Mouse (Mus musculus) ovary, postnatal 10 days (tissue): ENCODE measurements around the gene Ptpro.

ENCODE experiments used
- DNase-seq: peaks from one replicate; pipeline ENCODE4 v3.0.0; 2022; ENCODE audit warnings: low spot score

The Ptpro gene

GRCm38 (mm10) chr6:137294973-137295820 lies 43.1 kb downstream of the Ptpro start:
- DNase-seq = no peak

DNA sequence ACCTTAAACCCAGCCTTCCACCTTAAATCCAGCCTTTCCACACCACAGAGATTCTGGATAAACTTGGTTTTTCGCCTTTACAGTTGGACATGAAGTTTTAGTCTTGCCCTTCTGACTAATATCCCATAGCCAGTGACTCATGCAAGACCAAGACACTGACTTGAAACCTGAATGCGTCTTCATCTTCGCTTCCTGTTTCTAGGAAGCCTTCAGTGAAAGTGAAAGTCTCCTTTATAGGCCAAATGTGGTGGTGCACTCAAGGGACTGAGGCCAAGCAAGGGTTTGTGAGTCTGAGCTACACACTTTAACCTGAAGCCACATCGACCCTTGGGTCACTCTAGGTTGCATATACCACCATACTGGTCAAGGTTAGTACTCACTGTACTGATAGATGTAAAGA lies 50.4 kb downstream of the Ptpro start:
- DNase-seq = no peak

GRCm38 (mm10) chr6:137303824-137304223 lies 51.7 kb downstream of the Ptpro start:
- DNase-seq = no peak

DNA sequence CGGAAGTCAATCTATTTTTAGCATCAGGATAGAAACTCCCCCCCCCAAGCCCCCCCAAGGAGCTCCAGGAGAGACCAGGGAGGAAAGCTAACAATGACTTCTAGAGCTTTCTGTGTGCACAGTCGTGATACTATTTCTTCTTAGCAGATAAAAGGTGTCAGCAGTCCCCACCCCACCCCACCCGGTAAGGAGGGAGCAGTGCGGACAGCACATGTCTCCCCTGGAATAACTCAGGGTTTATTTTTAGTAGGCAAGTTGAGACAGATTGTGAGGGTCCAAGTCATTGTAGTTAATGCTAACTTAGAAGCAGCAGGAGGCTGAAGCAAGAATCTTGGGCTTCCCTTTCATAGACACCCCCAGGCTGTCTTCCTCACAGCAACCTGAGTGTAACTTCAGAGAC lies 63.1 kb downstream of the Ptpro start:
- no peak for DNase-seq

GRCm38 (mm10) chr6:137316358-137316757 lies 64.2 kb downstream of the Ptpro start:
- no peak for DNase-seq

DNA sequence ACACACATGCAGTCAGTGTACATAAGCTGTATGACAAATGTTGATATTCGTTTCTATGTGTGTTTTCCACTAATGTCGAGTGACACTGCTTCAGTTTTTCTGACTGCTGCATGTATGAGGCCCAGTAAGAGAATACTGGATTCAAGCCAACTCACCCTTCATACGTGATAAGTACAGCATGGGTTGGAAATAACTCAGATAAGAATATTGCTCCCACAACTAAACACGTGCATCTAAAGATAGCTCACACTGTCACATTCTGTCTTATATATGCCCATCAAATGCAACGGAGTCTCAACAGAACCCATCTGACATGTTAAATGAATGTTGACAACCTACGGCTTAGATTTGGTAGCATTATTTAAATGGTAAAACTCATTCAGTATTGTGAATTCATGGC lies 65.4 kb downstream of the Ptpro start:
- no peak for DNase-seq

GRCm38 (mm10) chr6:137318242-137318861 lies 66.2 kb downstream of the Ptpro start:
- no peak for DNase-seq

DNA sequence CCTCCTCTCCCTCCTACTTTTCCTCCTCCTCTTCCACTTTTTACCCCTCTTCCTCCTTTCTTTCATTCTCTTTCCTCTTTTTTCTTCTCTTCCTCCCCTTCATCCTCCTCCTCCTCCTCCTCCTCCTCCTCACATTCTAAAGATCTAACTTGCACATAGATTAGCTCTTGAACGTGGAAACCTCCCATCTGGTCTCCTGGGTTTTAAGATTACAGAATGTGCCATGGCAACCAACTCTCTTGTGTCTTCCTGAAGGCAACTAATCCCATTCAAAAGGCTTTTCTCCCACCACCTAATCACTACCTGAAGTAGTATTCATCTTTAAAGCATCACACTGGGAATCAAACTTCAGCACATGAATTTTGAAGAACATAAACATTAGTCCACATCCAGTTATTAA lies 67.5 kb downstream of the Ptpro start:
- no peak for DNase-seq

- no peak for DNase-seq
Observed at GRCm38 (mm10) chr6:137327718-137328117, 75.6 kb downstream of the Ptpro start.

DNA sequence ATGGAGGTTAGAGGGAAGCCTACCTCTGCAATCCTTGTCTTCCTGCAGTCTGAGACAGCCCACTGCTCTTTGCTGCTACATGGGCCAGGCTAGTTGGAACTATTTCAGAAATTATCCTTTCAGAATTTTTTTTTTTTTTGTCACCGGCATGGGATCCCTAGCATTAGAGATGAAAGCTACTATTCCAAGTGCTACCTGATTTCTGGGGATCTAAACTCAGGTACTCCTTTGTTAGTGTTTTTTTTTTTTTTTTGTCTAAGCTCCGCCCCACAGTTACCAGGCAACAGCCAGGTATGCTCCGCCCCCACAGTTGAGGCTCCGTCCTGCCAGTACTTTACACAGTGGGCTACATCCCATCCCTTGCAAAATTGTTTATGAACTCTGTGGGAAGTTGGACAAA lies 76.1 kb downstream of the Ptpro start:
- no peak for DNase-seq

GRCm38 (mm10) chr6:137330782-137331181 lies 78.7 kb downstream of the Ptpro start:
- DNase-seq = no peak

DNA sequence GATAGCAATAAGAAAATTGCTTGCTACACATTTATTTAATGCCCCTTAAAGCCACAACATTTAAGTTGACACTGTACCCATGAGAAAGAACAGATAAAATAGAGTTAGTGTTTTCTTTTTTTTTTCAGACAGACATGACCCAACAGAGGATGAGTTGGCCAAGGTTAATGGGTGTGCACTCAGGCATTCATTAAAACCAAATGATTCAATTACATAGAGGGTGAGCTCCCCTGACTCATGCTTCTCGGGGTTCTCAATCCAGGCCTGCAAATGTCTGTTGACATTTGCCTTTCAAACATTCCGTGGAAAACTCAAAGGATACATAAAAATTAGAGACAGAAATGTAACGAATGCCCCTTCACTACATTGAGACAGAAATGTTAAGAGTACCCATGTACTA lies 79.7 kb downstream of the Ptpro start:
- no peak for DNase-seq

- DNase-seq = no peak
Observed at GRCm38 (mm10) chr6:137339071-137339470, 87.0 kb downstream of the Ptpro start.

DNA sequence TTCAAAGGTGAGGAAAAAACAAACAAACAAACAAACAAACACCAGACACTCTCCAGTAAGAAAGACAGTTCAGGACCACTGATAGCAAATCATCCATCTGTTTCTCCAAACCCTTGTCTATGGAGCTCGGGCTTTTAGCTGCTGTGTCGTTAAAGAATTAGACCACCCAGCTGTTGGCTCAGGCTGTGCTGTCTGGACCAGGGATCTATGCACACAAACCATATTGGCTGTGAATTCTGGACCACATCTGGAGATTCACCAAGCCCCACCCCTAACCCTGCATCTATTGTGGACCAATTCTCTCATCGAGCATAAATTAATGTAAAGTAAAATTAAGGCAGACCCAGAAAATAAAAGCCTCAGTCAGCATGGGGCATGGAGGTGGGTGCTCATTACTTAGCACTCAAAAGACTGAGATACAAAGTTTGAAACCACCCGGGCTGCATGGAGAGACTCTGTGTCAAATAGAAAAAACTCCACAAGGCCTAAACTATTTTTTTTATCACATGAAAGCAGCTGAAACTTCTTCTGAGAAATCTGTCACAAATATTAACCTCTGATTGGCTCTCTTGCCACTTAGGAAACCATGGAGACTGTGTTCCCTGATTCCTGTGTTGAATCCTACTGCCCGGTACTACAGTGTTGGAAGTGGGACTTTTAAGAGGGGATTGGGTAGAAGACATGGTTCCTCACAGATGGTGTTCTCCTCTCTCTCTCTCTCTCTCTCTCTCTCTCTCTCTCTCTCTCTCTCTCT lies 91.7 kb downstream of the Ptpro start:
- DNase-seq = no peak

DNA sequence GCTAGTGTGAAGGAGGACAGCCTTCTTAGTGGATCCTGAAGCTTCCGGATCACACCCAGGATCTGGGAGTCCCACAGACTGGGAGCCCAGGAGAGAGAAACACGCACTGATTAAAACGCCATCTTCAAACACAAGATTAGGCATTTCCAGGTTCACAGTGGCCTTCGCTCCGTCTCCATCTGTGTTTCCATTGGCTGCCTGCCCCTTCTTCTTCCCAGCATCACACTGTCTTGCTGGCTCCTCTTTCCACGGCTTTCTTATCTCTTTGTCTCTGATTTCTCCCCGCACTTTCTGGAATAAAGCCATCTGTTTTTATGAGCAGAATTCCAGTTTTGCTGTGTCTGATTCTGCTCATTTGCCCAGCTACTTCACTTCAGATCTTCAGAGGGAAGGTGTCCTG lies 108.0 kb downstream of the Ptpro start:
- DNase-seq = no peak

DNA sequence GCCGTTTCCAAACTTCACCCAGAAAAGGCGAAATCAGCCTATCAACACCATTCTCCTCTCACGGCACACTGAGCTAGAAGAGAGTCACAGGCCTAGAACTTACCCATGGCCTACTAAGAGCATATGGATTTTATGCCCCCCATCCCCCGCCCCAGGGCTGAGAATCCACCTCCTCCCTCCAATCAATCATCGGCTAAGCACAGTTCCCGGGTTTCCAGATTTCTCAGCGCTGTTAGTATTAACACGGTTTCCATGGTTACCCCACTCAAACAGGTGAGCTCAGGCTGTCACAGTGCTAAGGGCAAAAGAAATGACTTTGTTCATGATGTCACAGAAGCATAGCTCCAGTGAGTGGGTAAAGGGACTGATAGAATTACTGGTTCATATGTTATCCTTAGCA lies 110.1 kb downstream of the Ptpro start:
- no peak for DNase-seq

DNA sequence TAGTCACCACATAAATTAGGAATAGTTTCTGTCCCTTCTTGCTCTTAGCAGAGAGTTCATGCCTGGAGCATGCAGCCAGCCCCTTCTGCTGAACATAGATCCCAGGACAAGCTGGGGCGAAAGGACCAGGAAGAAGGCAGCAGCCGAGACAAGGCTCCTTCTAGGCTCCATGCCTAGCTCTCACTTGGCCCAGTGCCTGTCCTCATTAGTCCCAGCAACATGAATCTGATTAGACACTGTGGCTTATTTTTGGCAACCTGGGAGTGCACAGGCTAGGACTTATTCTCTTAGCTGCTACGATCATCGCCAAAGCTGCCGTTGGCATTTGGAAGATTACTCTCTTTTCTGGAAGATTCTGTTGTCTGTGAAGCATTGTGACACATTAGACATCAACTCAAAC lies 112.6 kb downstream of the Ptpro start:
- no peak for DNase-seq

DNA sequence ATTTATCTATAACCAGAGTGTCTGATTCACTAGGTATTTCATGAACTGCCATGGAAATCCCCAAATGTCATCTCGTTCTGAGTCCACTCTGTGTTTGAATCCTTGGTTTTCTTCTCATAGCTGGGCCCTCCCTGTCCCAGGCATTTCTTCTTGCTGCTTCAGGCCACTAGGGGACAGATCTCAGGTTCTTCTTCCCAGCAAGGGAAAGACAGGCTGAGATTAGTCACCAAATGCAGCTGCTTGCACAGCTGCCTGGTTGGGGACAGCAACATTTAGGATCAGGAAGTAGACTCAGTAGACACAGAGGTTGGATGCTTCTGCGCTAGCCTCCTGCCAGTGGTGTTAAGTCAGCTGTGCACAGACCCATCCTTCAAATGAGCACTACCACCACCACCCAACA lies 113.5 kb downstream of the Ptpro start:
- DNase-seq = no peak

DNA sequence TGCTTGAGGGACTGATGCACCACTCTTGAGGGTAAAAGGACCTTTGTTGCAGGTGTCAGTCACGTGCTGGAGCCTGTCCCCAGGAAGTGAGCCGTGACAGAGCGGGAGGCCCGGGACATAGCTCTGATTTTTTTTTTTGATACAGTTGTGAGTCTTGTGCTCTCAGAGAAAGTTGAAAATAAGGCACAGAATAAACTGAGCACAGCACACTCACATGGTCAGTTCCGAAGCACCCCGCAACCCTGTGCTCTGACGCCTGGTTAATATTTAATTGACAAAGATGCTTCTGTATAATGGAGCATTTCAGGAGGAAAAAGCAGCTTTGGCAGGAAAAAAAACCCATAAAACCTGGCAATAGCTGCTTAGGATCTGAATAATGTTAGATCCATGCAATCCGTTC lies 118.6 kb downstream of the Ptpro start:
- DNase-seq = no peak

DNA sequence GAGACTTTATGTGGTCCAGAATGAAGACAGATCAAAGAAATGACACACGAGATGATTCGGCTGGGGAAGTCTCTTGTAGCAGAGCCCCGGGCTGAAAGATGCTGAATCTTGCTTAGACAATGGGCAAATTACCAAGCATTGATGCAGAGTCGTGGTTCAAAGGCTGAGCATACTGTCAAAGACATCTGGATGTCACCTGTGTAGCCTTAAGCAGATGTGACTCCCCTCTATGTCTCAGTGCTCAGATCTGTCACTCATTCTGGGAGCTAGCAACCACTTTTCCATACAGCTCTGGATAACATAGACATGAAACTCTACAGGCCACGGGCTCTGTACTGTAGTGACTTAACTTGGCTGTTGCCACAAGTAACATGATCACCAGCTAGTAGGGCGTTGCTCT lies 119.3 kb downstream of the Ptpro start:
- no peak for DNase-seq

- no peak for DNase-seq
Observed at GRCm38 (mm10) chr6:137373920-137374319, 121.8 kb downstream of the Ptpro start.

GRCm38 (mm10) chr6:137382546-137382945 lies 130.4 kb downstream of the Ptpro start:
- DNase-seq = no peak

DNA sequence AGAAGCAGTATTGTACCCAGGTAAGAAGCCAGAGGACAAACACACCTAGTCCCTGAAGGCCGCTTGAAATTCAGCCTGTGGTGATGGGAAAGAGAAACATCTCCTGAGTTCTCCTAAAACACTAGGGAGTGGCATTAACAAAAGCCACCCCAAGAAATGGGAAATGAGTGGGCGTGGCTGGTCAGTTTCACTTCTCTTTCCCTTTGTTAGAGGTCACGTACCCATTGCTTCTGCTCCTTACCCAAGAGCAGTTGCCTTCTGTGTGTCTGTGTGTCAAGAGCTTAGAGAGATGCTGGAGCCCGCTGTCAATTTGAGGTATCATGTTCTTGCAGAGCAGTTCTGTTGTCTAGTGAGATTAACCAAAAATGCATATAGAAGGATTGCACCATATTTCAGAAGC lies 134.2 kb downstream of the Ptpro start:
- no peak for DNase-seq
